ENCODE assay signal across 29 mouse cellular contexts in genomic region chr9:106393548-106393947, GRCm38 (mm10). TPM values are rescaled to one million over a fixed set of nuclear protein-coding genes. Genes with fewer than 3 reads are reported as not detected.
DNase-seq lines count a peak whose midpoint lies in the region; ATAC-seq lines count a peak whose summit lies in the region.
"Had no signal": no experiment of that assay in that cellular context is flagged by ENCODE, and none has a peak within 500 bp of the region (broad histone marks: within the 10 kb centered on the region; RNA-seq: fewer than 3 reads in every experiment).

No protein-coding gene starts in this region.

- 86% methylated on average over 8 of the region's 8 CpGs for WGBS in heart, embryonic 10.5 days
- WGBS in midbrain, embryonic 10.5 days = 94% methylated on average over 8 of the region's 8 CpGs
- 88% methylated on average over 7 of the region's 8 CpGs for WGBS in midbrain, embryonic 16.5 days
- WGBS in embryonic facial prominence, embryonic 10.5 days = 90% methylated on average over 8 of the region's 8 CpGs
- WGBS in kidney, embryonic 15.5 days = 88% methylated on average over 8 of the region's 8 CpGs

- H3K9me3 ChIP-seq in heart, embryonic 10.5 days = no peaks in the 10 kb centered on the region
- H3K9me3 ChIP-seq in midbrain, embryonic 10.5 days (replicated peaks) = no peaks in the 10 kb centered on the region
- no peaks in the 10 kb centered on the region for H3K9me3 ChIP-seq in midbrain, embryonic 16.5 days (replicated peaks; ENCODE audit: control insufficient read depth, low read length, poor library complexity, severe bottlenecking)
- no peaks in the 10 kb centered on the region for H3K9me3 ChIP-seq in embryonic facial prominence, embryonic 10.5 days
- H3K9me3 ChIP-seq in kidney, embryonic 15.5 days (replicated peaks) = no peaks in the 10 kb centered on the region
- H3K9me3 ChIP-seq: embryonic facial prominence, embryonic 12.5 days; limb, embryonic 12.5 days; liver, embryonic 15.5 days; midbrain, embryonic 12.5 days; neural tube, embryonic 15.5 days had no signal

- 0 out of 2 replicates have a peak overlapping the region, but pooled peaks have one; percentile 3 for H3K4me3 ChIP-seq in heart, embryonic 10.5 days
- H3K4me3 ChIP-seq in midbrain, embryonic 10.5 days = no peak overlapping the region
- H3K4me3 ChIP-seq in midbrain, embryonic 16.5 days (ENCODE audit: low read depth, low read length) = no peak overlapping the region
- H3K4me3 ChIP-seq in embryonic facial prominence, embryonic 10.5 days = no peak overlapping the region
- H3K4me3 ChIP-seq in kidney, embryonic 15.5 days (replicated peaks) = no peak overlapping the region
- H3K4me3 ChIP-seq: embryonic facial prominence, embryonic 12.5 days; limb, embryonic 12.5 days; liver, embryonic 15.5 days; midbrain, embryonic 12.5 days; neural tube, embryonic 15.5 days had no signal

- peak overlapping the region; percentile 73 for H3K27ac ChIP-seq in heart, embryonic 10.5 days
- peak overlapping the region; percentile 15; the same call in 1 of the 2 replicates for H3K27ac ChIP-seq in midbrain, embryonic 10.5 days (replicated peaks)
- no peak overlapping the region for H3K27ac ChIP-seq in midbrain, embryonic 16.5 days (ENCODE audit: low read length)
- H3K27ac ChIP-seq in embryonic facial prominence, embryonic 10.5 days (replicated peaks) = peak overlapping the region; percentile 37; the same call in 1 of the 2 replicates
- H3K27ac ChIP-seq in kidney, embryonic 15.5 days = no peak overlapping the region
- H3K27ac ChIP-seq: embryonic facial prominence, embryonic 12.5 days; limb, embryonic 12.5 days; liver, embryonic 15.5 days; midbrain, embryonic 12.5 days; neural tube, embryonic 15.5 days had no signal

- no peaks in the 10 kb centered on the region for H3K27me3 ChIP-seq in heart, embryonic 10.5 days (ENCODE audit: insufficient read depth, poor library complexity, severe bottlenecking)
- no peaks in the 10 kb centered on the region for H3K27me3 ChIP-seq in midbrain, embryonic 10.5 days (ENCODE audit: low read depth, poor library complexity, severe bottlenecking)
- no peaks in the 10 kb centered on the region for H3K27me3 ChIP-seq in midbrain, embryonic 16.5 days (ENCODE audit: control insufficient read depth, insufficient read depth, low read depth, low read length)
- no peaks in the 10 kb centered on the region for H3K27me3 ChIP-seq in embryonic facial prominence, embryonic 10.5 days (replicated peaks; ENCODE audit: low read depth, poor library complexity, severe bottlenecking)
- H3K27me3 ChIP-seq in kidney, embryonic 15.5 days = no peaks in the 10 kb centered on the region
- H3K27me3 ChIP-seq: embryonic facial prominence, embryonic 12.5 days; limb, embryonic 12.5 days; liver, embryonic 15.5 days; midbrain, embryonic 12.5 days; neural tube, embryonic 15.5 days had no signal

- no peak for DNase-seq in heart, embryonic 10.5 days (ENCODE audit: low spot score)
- no peak for DNase-seq in heart, adult 11 months
- DNase-seq in midbrain, embryonic 10.5 days (ENCODE audit: low spot score) = no peak
- DNase-seq in embryonic facial prominence, embryonic 10.5 days (ENCODE audit: low spot score) = no peak
- DNase-seq: adrenal gland, adult 2 months; adrenal gland, postnatal 36 days; cerebellum, adult 8-10 months; cerebellum, postnatal 36 days; gastrocnemius, postnatal 14 days; heart, postnatal 36 days; kidney, adult 8-10 months; kidney, postnatal 10 days; layer of hippocampus, adult 9-11 months; lung, embryonic 14.5 days; lung, postnatal 14 days; right cerebral cortex, adult 18-20 months; spleen, adult 18-20 months; thymus, postnatal 14 days had no signal

- H3K4me2 ChIP-seq in midbrain, embryonic 16.5 days (ENCODE audit: low read length) = no peak overlapping the region
- no peak overlapping the region for H3K4me2 ChIP-seq in kidney, embryonic 15.5 days
- H3K4me2 ChIP-seq: embryonic facial prominence, embryonic 12.5 days; heart, embryonic 11.5 days; limb, embryonic 12.5 days; liver, embryonic 15.5 days; lung, embryonic 14.5 days; midbrain, embryonic 12.5 days; neural tube, embryonic 15.5 days had no signal

- ATAC-seq in midbrain, embryonic 16.5 days = no peak
- no peak for ATAC-seq in erythroblast, adult 5-6 weeks (replicated peaks; ENCODE audit: low FRiP score, poor library complexity, severe bottlenecking)
- ATAC-seq in kidney, embryonic 15.5 days (replicated peaks; ENCODE audit: low FRiP score) = no peak
- ATAC-seq: activated CD4-positive, CD25-positive, alpha-beta regulatory T cell, adult 4 months had no signal

- no peak overlapping the region for H3K9ac ChIP-seq in midbrain, embryonic 16.5 days (ENCODE audit: low read depth, low read length)
- H3K9ac ChIP-seq in kidney, embryonic 15.5 days = no peak overlapping the region
- H3K9ac ChIP-seq: embryonic facial prominence, embryonic 12.5 days; limb, embryonic 12.5 days; liver, embryonic 15.5 days; lung, embryonic 14.5 days; midbrain, embryonic 12.5 days; neural tube, embryonic 15.5 days had no signal

- no peaks in the 10 kb centered on the region for H3K36me3 ChIP-seq in heart, embryonic 10.5 days
- no peaks in the 10 kb centered on the region for H3K36me3 ChIP-seq in midbrain, embryonic 10.5 days
- H3K36me3 ChIP-seq in midbrain, embryonic 16.5 days (ENCODE audit: control insufficient read depth, insufficient read depth, low read length) = no peaks in the 10 kb centered on the region
- no peaks in the 10 kb centered on the region for H3K36me3 ChIP-seq in embryonic facial prominence, embryonic 10.5 days (replicated peaks)
- H3K36me3 ChIP-seq in kidney, embryonic 15.5 days = no peaks in the 10 kb centered on the region
- H3K36me3 ChIP-seq: embryonic facial prominence, embryonic 12.5 days; limb, embryonic 12.5 days; liver, embryonic 15.5 days; midbrain, embryonic 12.5 days; neural tube, embryonic 15.5 days had no signal

- peaks cover 63% of the 10 kb centered on the region for H3K4me1 ChIP-seq in heart, embryonic 10.5 days
- H3K4me1 ChIP-seq in midbrain, embryonic 10.5 days = peaks cover 35% of the 10 kb centered on the region
- H3K4me1 ChIP-seq in midbrain, embryonic 16.5 days (ENCODE audit: control insufficient read depth, insufficient read depth, low read length) = peaks cover 8% of the 10 kb centered on the region
- peaks cover 39% of the 10 kb centered on the region for H3K4me1 ChIP-seq in embryonic facial prominence, embryonic 10.5 days
- H3K4me1 ChIP-seq in kidney, embryonic 15.5 days = peaks cover 36% of the 10 kb centered on the region

RNA-seq across cellular contexts. Expression of gene Dusp7, which starts 25.1 kb away (rescaled TPM):
- polyA plus RNA-seq in heart, embryonic 10.5 days (2016; fragmentation: Nextera tagmentation; extraction: Ambion mirVana) = 14.4 and 21.0 TPM in 2 replicates
- 11.4 and 14.1 TPM in 2 replicates for polyA plus RNA-seq in midbrain, embryonic 10.5 days (2016; fragmentation: Nextera tagmentation; extraction: Ambion mirVana)
- 12.3 and 13.2 TPM in 2 replicates for polyA plus RNA-seq in midbrain, embryonic 16.5 days (2015; fragmentation: Nextera tagmentation; extraction: Ambion mirVana)
- 29.5 and 30.8 TPM in 2 replicates for polyA plus RNA-seq in embryonic facial prominence, embryonic 10.5 days (2016; fragmentation: Nextera tagmentation; extraction: Ambion mirVana)
- total RNA-seq in erythroblast, adult 5-6 weeks (2015; ENCODE audit: low replicate concordance) = 17.5 and 19.9 TPM in 2 replicates
- total RNA-seq in erythroblast, adult 5-6 weeks (2017; ENCODE audit: low replicate concordance) = 3.3 and 4.3 TPM in 2 replicates
- polyA plus RNA-seq in kidney, embryonic 15.5 days (2015; fragmentation: Nextera tagmentation; extraction: Ambion mirVana) = 15.6 and 17.7 TPM in 2 replicates

RNA-seq across cellular contexts. Expression of gene Rpl29, which starts 35.7 kb away (rescaled TPM):
- polyA plus RNA-seq in heart, embryonic 10.5 days (2016; fragmentation: Nextera tagmentation; extraction: Ambion mirVana) = 735 and 862 TPM in 2 replicates
- 872 and 1,015 TPM in 2 replicates for polyA plus RNA-seq in midbrain, embryonic 10.5 days (2016; fragmentation: Nextera tagmentation; extraction: Ambion mirVana)
- 551 and 555 TPM in 2 replicates for polyA plus RNA-seq in midbrain, embryonic 16.5 days (2015; fragmentation: Nextera tagmentation; extraction: Ambion mirVana)
- 1,047 and 1,078 TPM in 2 replicates for polyA plus RNA-seq in embryonic facial prominence, embryonic 10.5 days (2016; fragmentation: Nextera tagmentation; extraction: Ambion mirVana)
- total RNA-seq in erythroblast, adult 5-6 weeks (2015; ENCODE audit: low replicate concordance) = 553 and 845 TPM in 2 replicates
- 192 and 282 TPM in 2 replicates for total RNA-seq in erythroblast, adult 5-6 weeks (2017; ENCODE audit: low replicate concordance)
- 1,077 and 1,119 TPM in 2 replicates for polyA plus RNA-seq in kidney, embryonic 15.5 days (2015; fragmentation: Nextera tagmentation; extraction: Ambion mirVana)

RNA-seq across cellular contexts. Expression of gene Acy1, which starts 44.6 kb away (rescaled TPM):
- polyA plus RNA-seq in heart, embryonic 10.5 days (2016; fragmentation: Nextera tagmentation; extraction: Ambion mirVana) = 31.2 and 45.1 TPM in 2 replicates
- polyA plus RNA-seq in midbrain, embryonic 10.5 days (2016; fragmentation: Nextera tagmentation; extraction: Ambion mirVana) = 39.3 and 42.6 TPM in 2 replicates
- 19.8 and 21.6 TPM in 2 replicates for polyA plus RNA-seq in midbrain, embryonic 16.5 days (2015; fragmentation: Nextera tagmentation; extraction: Ambion mirVana)
- 43.2 and 46.1 TPM in 2 replicates for polyA plus RNA-seq in embryonic facial prominence, embryonic 10.5 days (2016; fragmentation: Nextera tagmentation; extraction: Ambion mirVana)
- 0.77 and 4.2 TPM in 2 replicates for total RNA-seq in erythroblast, adult 5-6 weeks (2015; ENCODE audit: low replicate concordance)
- total RNA-seq in erythroblast, adult 5-6 weeks (2017; ENCODE audit: low replicate concordance) = 4.5 and 7.4 TPM in 2 replicates
- polyA plus RNA-seq in kidney, embryonic 15.5 days (2015; fragmentation: Nextera tagmentation; extraction: Ambion mirVana) = 49.9 and 52.0 TPM in 2 replicates

RNA-seq across cellular contexts. Expression of gene Abhd14b, which starts 53.7 kb away (rescaled TPM):
- polyA plus RNA-seq in heart, embryonic 10.5 days (2016; fragmentation: Nextera tagmentation; extraction: Ambion mirVana) = 4.8 and 7.8 TPM in 2 replicates
- polyA plus RNA-seq in midbrain, embryonic 10.5 days (2016; fragmentation: Nextera tagmentation; extraction: Ambion mirVana) = 5.2 TPM in 2 replicates
- 8.8 and 10.6 TPM in 2 replicates for polyA plus RNA-seq in midbrain, embryonic 16.5 days (2015; fragmentation: Nextera tagmentation; extraction: Ambion mirVana)
- 6.0 and 6.4 TPM in 2 replicates for polyA plus RNA-seq in embryonic facial prominence, embryonic 10.5 days (2016; fragmentation: Nextera tagmentation; extraction: Ambion mirVana)
- total RNA-seq in erythroblast, adult 5-6 weeks (2015; ENCODE audit: low replicate concordance) = 2.5 TPM in 1 of 2 replicates, not detected in the other
- 0.26 TPM in 1 of 2 replicates, not detected in the other for total RNA-seq in erythroblast, adult 5-6 weeks (2017; ENCODE audit: low replicate concordance)
- polyA plus RNA-seq in kidney, embryonic 15.5 days (2015; fragmentation: Nextera tagmentation; extraction: Ambion mirVana) = 27.9 and 30.6 TPM in 2 replicates

RNA-seq across cellular contexts. Expression of gene Abhd14a, which starts 53.9 kb away (rescaled TPM):
- 42.0 and 46.2 TPM in 2 replicates for polyA plus RNA-seq in heart, embryonic 10.5 days (2016; fragmentation: Nextera tagmentation; extraction: Ambion mirVana)
- polyA plus RNA-seq in midbrain, embryonic 10.5 days (2016; fragmentation: Nextera tagmentation; extraction: Ambion mirVana) = 37.7 TPM in 2 replicates
- polyA plus RNA-seq in midbrain, embryonic 16.5 days (2015; fragmentation: Nextera tagmentation; extraction: Ambion mirVana) = 71.9 and 82.0 TPM in 2 replicates
- 40.1 and 40.4 TPM in 2 replicates for polyA plus RNA-seq in embryonic facial prominence, embryonic 10.5 days (2016; fragmentation: Nextera tagmentation; extraction: Ambion mirVana)
- total RNA-seq in erythroblast, adult 5-6 weeks (2015; ENCODE audit: low replicate concordance) = 0.77 and 7.3 TPM in 2 replicates
- total RNA-seq in erythroblast, adult 5-6 weeks (2017; ENCODE audit: low replicate concordance) = 0.84 and 3.2 TPM in 2 replicates
- polyA plus RNA-seq in kidney, embryonic 15.5 days (2015; fragmentation: Nextera tagmentation; extraction: Ambion mirVana) = 55.5 and 56.8 TPM in 2 replicates
- total RNA-seq: monocyte, adult 5-6 weeks had no signal

Comparison
In these comparisons a context has a peak if more than half of its experiments do, and no peak if none do; other contexts are left out.
1. H3K27ac ChIP-seq: peak in heart, embryonic 10.5 days (single experiment), midbrain, embryonic 10.5 days (single experiment) and embryonic facial prominence, embryonic 10.5 days (single experiment); none in midbrain, embryonic 16.5 days (single experiment) and kidney, embryonic 15.5 days (single experiment).